Mouse (Mus musculus) heart, embryonic 16.5 days (tissue): ENCODE results near the gene Il33. TPM values are rescaled to one million over a fixed set of nuclear protein-coding genes. Genes with fewer than 3 reads are reported as not detected.

ENCODE experiments used
- ATAC-seq: fragments of 200-750 bp; cut with Nextera tagmentation; replicated peaks from 2 replicates; pipeline ENCODE4 v1.8.0; 2017; ENCODE audit warnings: moderate number of reproducible peaks; ENCODE audit not compliant: insufficient read depth, low FRiP score; ENCODE audit errors: extremely low read depth
- H3K27ac ChIP-seq: fragments of 300-500 bp; sonication (generic); 2 replicates; pipeline ENCODE4 v1.5.1; 2014; ENCODE audit warnings: mild to moderate bottlenecking, low read length, control low read depth, moderate library complexity
- H3K27me3 ChIP-seq: fragments of 300-500 bp; sonication (generic); 2 replicates; pipeline ENCODE4 v1.6.1; 2014; ENCODE audit warnings: low read length, mixed read lengths; ENCODE audit not compliant: control insufficient read depth, insufficient read depth
- H3K36me3 ChIP-seq: fragments of 300-500 bp; sonication (generic); 2 replicates; pipeline ENCODE4 v1.6.1; 2014; ENCODE audit not compliant: control insufficient read depth, insufficient read depth
- H3K4me1 ChIP-seq: fragments of 300-500 bp; sonication (generic); 2 replicates; pipeline ENCODE4 v1.6.1; 2014; ENCODE audit warnings: low read length, mixed read lengths; ENCODE audit not compliant: control insufficient read depth, insufficient read depth
- H3K4me2 ChIP-seq: fragments of 300-500 bp; sonication (generic); 2 replicates; pipeline ENCODE4 v1.6.1; 2014; ENCODE audit warnings: low read depth, mild to moderate bottlenecking, control low read depth, low read length
- H3K4me3 ChIP-seq: fragments of 300-500 bp; sonication (generic); 2 replicates; pipeline ENCODE4 v1.5.1; 2014; ENCODE audit warnings: mild to moderate bottlenecking, control low read depth, low read length
- H3K9ac ChIP-seq: fragments of 300-500 bp; sonication (generic); 2 replicates; pipeline ENCODE4 v1.6.1; 2014; ENCODE audit warnings: low read length, control low read depth
- H3K9me3 ChIP-seq: fragments of 300-500 bp; sonication (generic); replicated peaks from 2 replicates; pipeline ENCODE4 v1.6.1; 2016; ENCODE audit warnings: low read length; ENCODE audit not compliant: control insufficient read depth
- WGBS: fragments of 180-500 bp; shearing (Covaris S2); extraction: QIAGEN DNeasy Blood & Tissue Kit; methylation state at CpG from one replicate; pipeline ENCODE4 v1.1.7; 2014; 5-methylcytosine and 5-hydroxymethylcytosine counted together
- polyA plus RNA-seq: library from polyadenylated mRNA; unstranded; fragments of >200 nt; fragmentation: Nextera tagmentation; extraction: Ambion mirVana; gene quantifications from 2 replicates; pipeline ENCODE4 v1.2.1, GENCODE M21; 2015

The Il33 gene
- polyA plus RNA-seq, 1 experiment from 2014 or later = 9.7 TPM

GRCm38 (mm10) chr19:29963598-29964092 lies 38.7 kb downstream of the Il33 start:
- Histone ChIP-seq H3K4me2 (no peak overlapping the region), H3K36me3 (no peaks in the 10 kb centered on the region), H3K27me3 (no peaks in the 10 kb centered on the region), H3K9me3 (0 out of 2 replicates have a peak, but pooled peaks cover 2% of the 10 kb centered on the region), H3K4me3 (no peak overlapping the region), H3K9ac (no peak overlapping the region), H3K27ac (no peak overlapping the region), H3K4me1 (no peaks in the 10 kb centered on the region)
- 60% methylated on average over 2 of the region's 2 CpGs for whole genome bisulfite sequencing
- no peak for ATAC-seq

GRCm38 (mm10) chr19:29967960-29968359 lies 43.0 kb downstream of the Il33 start:
- no peaks in the 10 kb centered on the region for H3K27me3 ChIP-seq
- H3K9ac ChIP-seq = no peak overlapping the region
- no peaks in the 10 kb centered on the region for H3K36me3 ChIP-seq
- no peak overlapping the region for H3K27ac ChIP-seq
- no peaks in the 10 kb centered on the region for H3K4me1 ChIP-seq
- H3K4me3 ChIP-seq = no peak overlapping the region
- no peak for ATAC-seq
- H3K4me2 ChIP-seq = no peak overlapping the region
- WGBS = 78% methylated on average over 3 of the region's 3 CpGs
- H3K9me3 ChIP-seq = 0 out of 2 replicates have a peak, but pooled peaks cover 2% of the 10 kb centered on the region

- H3K9me3 ChIP-seq = no peaks in the 10 kb centered on the region
- H3K9ac ChIP-seq = no peak overlapping the region
Observed at GRCm38 (mm10) chr19:29973396-29973795, 48.5 kb downstream of the Il33 start.

GRCm38 (mm10) chr19:29978847-29979246 lies 53.9 kb downstream of the Il33 start:
- Histone ChIP-seq H3K27me3 (no peaks in the 10 kb centered on the region), H3K4me3 (no peak overlapping the region), H3K9me3 (no peaks in the 10 kb centered on the region), H3K36me3 (no peaks in the 10 kb centered on the region), H3K27ac (no peak overlapping the region), H3K9ac (no peak overlapping the region), H3K4me2 (no peak overlapping the region), H3K4me1 (no peaks in the 10 kb centered on the region)
- 59% methylated on average over 2 of the region's 2 CpGs for WGBS
- ATAC-seq = no peak

More at GRCm38 (mm10) chr19:29973396-29973795, 48.5 kb downstream of the Il33 start:
- 62% methylated on average over 5 of the region's 5 CpGs for WGBS
- Histone ChIP-seq H3K4me3 (no peak overlapping the region), H3K27me3 (0 out of 2 replicates have a peak, but pooled peaks cover 3% of the 10 kb centered on the region), H3K4me1 (no peaks in the 10 kb centered on the region), H3K4me2 (no peak overlapping the region), H3K36me3 (no peaks in the 10 kb centered on the region), H3K27ac (no peak overlapping the region)
- no peak for ATAC-seq

- Histone ChIP-seq H3K36me3 (no peaks in the 10 kb centered on the region), H3K9ac (no peak overlapping the region), H3K27ac (no peak overlapping the region), H3K4me1 (no peaks in the 10 kb centered on the region), H3K27me3 (no peaks in the 10 kb centered on the region), H3K9me3 (no peaks in the 10 kb centered on the region), H3K4me3 (no peak overlapping the region), H3K4me2 (no peak overlapping the region)
- no peak for ATAC-seq
- 73% methylated on average over 8 of the region's 8 CpGs for WGBS
Observed at GRCm38 (mm10) chr19:29979452-29980089, 54.7 kb downstream of the Il33 start.

GRCm38 (mm10) chr19:29984208-29985005 lies 59.5 kb downstream of the Il33 start:
- no peak overlapping the region for H3K4me2 ChIP-seq
- peaks cover 7% of the 10 kb centered on the region; the same call in 1 of the 2 replicates for H3K4me1 ChIP-seq
- ATAC-seq = no peak
- no peak overlapping the region for H3K9ac ChIP-seq
- no peak overlapping the region for H3K4me3 ChIP-seq
- H3K9me3 ChIP-seq = no peaks in the 10 kb centered on the region
- H3K27me3 ChIP-seq = no peaks in the 10 kb centered on the region
- 72% methylated on average over 16 of the region's 16 CpGs for WGBS
- H3K27ac ChIP-seq = no peak overlapping the region
- H3K36me3 ChIP-seq = no peaks in the 10 kb centered on the region

GRCm38 (mm10) chr19:29986464-29987091 lies 61.7 kb downstream of the Il33 start:
- Histone ChIP-seq H3K9ac (peak overlapping the region; percentile 43), H3K4me1 (peaks cover 7% of the 10 kb centered on the region; the same call in 1 of the 2 replicates), H3K4me2 (peak overlapping the region; percentile 48), H3K4me3 (peak overlapping the region; percentile 10; the same call in 1 of the 2 replicates), H3K9me3 (no peaks in the 10 kb centered on the region), H3K36me3 (no peaks in the 10 kb centered on the region), H3K27ac (peak overlapping the region; percentile 63), H3K27me3 (no peaks in the 10 kb centered on the region)
- ATAC-seq = no peak
- 44% methylated on average over 12 of the region's 12 CpGs for WGBS

- no peak overlapping the region for H3K9ac ChIP-seq
- no peaks in the 10 kb centered on the region for H3K4me1 ChIP-seq
- H3K4me2 ChIP-seq = no peak overlapping the region
- H3K27me3 ChIP-seq = no peaks in the 10 kb centered on the region
- H3K4me3 ChIP-seq = no peak overlapping the region
- H3K36me3 ChIP-seq = no peaks in the 10 kb centered on the region
- H3K9me3 ChIP-seq = no peaks in the 10 kb centered on the region
- no peak for ATAC-seq
- H3K27ac ChIP-seq = no peak overlapping the region
- 61% methylated on average over 12 of the region's 12 CpGs for WGBS
Observed at GRCm38 (mm10) chr19:30000406-30001365, 75.8 kb downstream of the Il33 start.
